Mouse (Mus musculus) kidney, postnatal 0 days (tissue): ENCODE results near the gene Cabin1. TPM values are rescaled to one million over a fixed set of nuclear protein-coding genes. Genes with fewer than 3 reads are reported as not detected.
A peak's percentile ranks its signal among the peaks of the same experiment; 100 is the strongest.

Experiments
- ATAC-seq: fragments of 200-750 bp; cut with Nextera tagmentation; replicated peaks from 2 replicates; pipeline ENCODE4 v1.8.0; 2017; ENCODE audit warnings: low read depth, moderate number of reproducible peaks, moderate TSS enrichment, moderate library complexity; ENCODE audit not compliant: low FRiP score
- DNase-seq: peaks from one replicate; pipeline ENCODE4 v3.0.0-alpha.2; 2016; ENCODE audit warnings: low spot score
- H3K27ac ChIP-seq: fragments of 300-500 bp; sonication (generic); 2 replicates; pipeline ENCODE4 v1.5.1; 2014; ENCODE audit warnings: mild to moderate bottlenecking
- H3K27me3 ChIP-seq: fragments of 300-500 bp; sonication (generic); 2 replicates; pipeline ENCODE4 v1.6.1; 2014; ENCODE audit warnings: low read length, mixed read lengths; ENCODE audit not compliant: insufficient read depth
- H3K36me3 ChIP-seq: fragments of 300-500 bp; sonication (generic); 2 replicates; pipeline ENCODE4 v1.6.1; 2014; ENCODE audit warnings: low read length, mixed read lengths; ENCODE audit not compliant: insufficient read depth
- H3K4me1 ChIP-seq: fragments of 300-500 bp; sonication (generic); replicated peaks from 2 replicates; pipeline ENCODE4 v1.6.1; 2014; ENCODE audit warnings: antibody characterized with exemption, low read length, mixed read lengths; ENCODE audit not compliant: insufficient read depth
- H3K4me2 ChIP-seq: fragments of 300-500 bp; sonication (generic); 2 replicates; pipeline ENCODE4 v1.6.1; 2014; ENCODE audit warnings: mild to moderate bottlenecking, low read length, moderate library complexity, mixed read lengths
- H3K4me3 ChIP-seq: fragments of 300-500 bp; sonication (generic); replicated peaks from 2 replicates; pipeline ENCODE4 v1.5.1; 2014; ENCODE audit warnings: low read depth, low read length
- H3K9ac ChIP-seq: fragments of 300-500 bp; sonication (generic); 2 replicates; pipeline ENCODE4 v1.6.1; 2014; ENCODE audit warnings: low read depth, low read length
- H3K9me3 ChIP-seq: fragments of 300-500 bp; sonication (generic); replicated peaks from 2 replicates; pipeline ENCODE4 v1.6.1; 2016; ENCODE audit warnings: low read length, inconsistent platforms, mixed read lengths
- CTCF ChIP-seq: IDR thresholded peaks from 2 replicates; pipeline ENCODE4 v1.5.1; 2016; ENCODE audit warnings: antibody characterized with exemption, low read depth, mild to moderate bottlenecking, moderate library complexity
- whole genome bisulfite sequencing: fragments of 180-500 bp; shearing (Covaris S2); extraction: QIAGEN DNeasy Blood & Tissue Kit; methylation state at CpG from one replicate; pipeline ENCODE4 v1.1.7; 2014; 5-methylcytosine and 5-hydroxymethylcytosine counted together
- polyA plus RNA-seq: library from polyadenylated mRNA; unstranded; fragments of >200 nt; fragmentation: Nextera tagmentation; extraction: Ambion mirVana; gene quantifications from 2 replicates; pipeline ENCODE4 v1.2.1, GENCODE M21; 2015

The Cabin1 gene
- polyA plus RNA-seq, 1 experiment from 2014 or later: 24.0 TPM

DNA sequence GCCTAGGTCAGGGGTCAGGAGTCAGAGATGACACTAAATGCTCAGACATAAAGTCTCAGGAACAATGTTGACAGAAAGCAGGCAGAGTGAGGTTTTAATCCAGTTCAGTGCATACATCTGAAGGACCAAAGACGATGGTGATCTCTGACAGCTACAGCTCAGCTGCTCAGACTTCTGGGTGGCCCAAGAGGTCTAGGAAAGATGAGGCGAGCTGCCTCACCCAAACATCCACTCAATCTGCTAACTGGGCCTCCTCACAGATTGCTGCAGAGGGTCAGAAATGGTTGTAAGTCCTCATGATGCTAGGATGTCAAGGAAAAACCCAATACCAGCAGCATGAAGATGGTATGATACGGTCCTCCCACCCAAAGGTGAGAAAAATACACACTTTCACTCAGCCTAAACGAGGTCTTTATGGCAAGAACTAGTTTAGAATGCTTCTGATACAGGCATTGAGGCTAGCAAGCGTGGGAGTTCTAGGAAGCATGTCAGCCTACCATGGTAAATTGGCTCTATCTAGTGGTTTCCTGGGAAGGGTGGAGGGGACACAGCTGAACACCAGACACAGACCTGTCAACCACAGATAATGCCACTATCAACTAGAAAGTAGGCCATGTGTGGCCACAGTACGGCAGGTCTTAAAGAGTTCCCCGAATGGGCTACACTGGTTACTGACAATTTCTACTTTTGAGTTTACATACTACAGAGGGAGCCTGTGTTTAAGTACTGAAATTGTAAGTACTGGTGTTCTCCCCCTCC lies 67.4 kb downstream of the Cabin1 start:
- no peak overlapping the region for H3K27ac ChIP-seq
- no peaks in the 10 kb centered on the region for H3K4me1 ChIP-seq
- no peaks in the 10 kb centered on the region for H3K27me3 ChIP-seq
- DNase-seq: no peak
- TF ChIP-seq CTCF: no peak
- H3K9ac ChIP-seq: no peak overlapping the region
- H3K9me3 ChIP-seq: no peaks in the 10 kb centered on the region
- no peak overlapping the region for H3K4me2 ChIP-seq
- peaks cover 58% of the 10 kb centered on the region for H3K36me3 ChIP-seq
- ATAC-seq: no peak
- no peak overlapping the region for H3K4me3 ChIP-seq
- WGBS: 87% methylated on average over 7 of the region's 7 CpGs

DNA sequence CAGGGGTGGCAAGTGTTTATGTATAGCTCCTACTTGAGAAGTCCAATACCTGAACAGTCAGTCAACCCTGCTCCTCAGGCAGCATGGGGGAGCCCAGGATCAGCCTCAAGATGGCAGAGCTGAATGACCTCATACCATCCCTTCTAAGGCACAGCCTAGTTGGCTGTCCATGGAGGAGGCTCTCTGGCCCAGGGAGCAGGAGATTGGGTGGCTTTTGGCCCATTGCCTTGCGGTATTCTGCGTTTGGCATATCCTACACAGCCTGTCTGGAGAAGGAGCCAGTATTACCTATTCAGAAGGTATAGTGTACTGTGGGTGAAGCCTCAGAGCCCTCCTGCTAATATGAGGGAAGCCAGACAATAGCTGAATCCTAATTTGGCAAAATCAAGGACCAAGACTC lies 68.6 kb downstream of the Cabin1 start:
- Histone ChIP-seq H3K36me3 (peaks cover 55% of the 10 kb centered on the region), H3K27me3 (no peaks in the 10 kb centered on the region), H3K4me2 (no peak overlapping the region), H3K9me3 (no peaks in the 10 kb centered on the region), H3K4me1 (no peaks in the 10 kb centered on the region), H3K9ac (no peak overlapping the region), H3K4me3 (no peak overlapping the region), H3K27ac (no peak overlapping the region)
- ATAC-seq (no peak), DNase-seq (no peak)
- no peak for TF ChIP-seq CTCF
- WGBS: 100% methylated on average over 2 of the region's 2 CpGs

DNA sequence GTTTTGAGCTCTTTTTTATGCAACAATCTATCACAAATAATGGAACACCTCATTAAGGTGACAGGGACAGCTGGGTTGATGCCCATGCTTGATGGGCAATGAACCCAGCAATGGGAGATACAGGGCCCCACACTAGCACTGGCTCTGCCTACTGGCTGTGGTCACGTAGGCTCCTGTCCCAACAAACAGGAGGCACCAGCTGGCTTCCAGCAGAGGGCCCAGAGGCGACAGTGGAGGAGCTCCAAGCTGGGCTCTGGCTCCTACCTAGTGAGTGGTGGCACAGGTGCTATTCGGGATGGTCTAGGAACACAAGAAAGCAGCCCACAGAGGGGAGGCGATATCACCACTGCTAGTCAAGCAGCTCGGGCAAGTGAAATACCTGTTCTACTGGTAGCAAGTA lies 69.1 kb downstream of the Cabin1 start:
- Histone ChIP-seq H3K27ac (no peak overlapping the region), H3K9ac (no peak overlapping the region), H3K4me3 (no peak overlapping the region), H3K36me3 (peaks cover 54% of the 10 kb centered on the region), H3K27me3 (no peaks in the 10 kb centered on the region), H3K9me3 (no peaks in the 10 kb centered on the region), H3K4me2 (no peak overlapping the region), H3K4me1 (no peaks in the 10 kb centered on the region)
- DNase-seq: no peak
- 91% methylated on average over 5 of the region's 5 CpGs for WGBS
- ATAC-seq: no peak
- TF ChIP-seq CTCF: no peak

DNA sequence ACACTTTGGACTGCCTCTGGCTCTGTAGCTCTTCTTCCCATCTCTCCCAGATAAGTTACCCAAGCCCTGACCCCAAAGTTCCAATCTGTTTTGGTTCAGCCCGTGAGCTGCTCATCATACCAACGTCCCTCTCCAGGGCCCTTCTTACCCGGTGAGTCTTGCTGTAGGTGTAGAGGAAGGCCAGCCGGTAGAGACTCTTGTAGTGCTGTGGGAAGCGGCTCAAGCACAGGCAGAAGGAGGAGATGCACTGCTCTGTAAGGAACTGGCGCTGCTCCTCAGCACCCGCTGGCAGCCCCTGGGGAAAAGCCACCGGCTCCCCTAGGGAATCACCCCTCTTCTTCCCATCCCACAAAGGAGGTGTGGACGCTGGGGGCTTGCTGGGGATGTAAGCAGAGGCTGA lies 69.6 kb downstream of the Cabin1 start:
- H3K36me3 ChIP-seq: peaks cover 50% of the 10 kb centered on the region
- no peak overlapping the region for H3K4me2 ChIP-seq
- H3K9ac ChIP-seq: no peak overlapping the region
- DNase-seq (no peak), ATAC-seq (no peak)
- WGBS: 83% methylated on average over 9 of the region's 9 CpGs
- no peak overlapping the region for H3K4me3 ChIP-seq
- H3K4me1 ChIP-seq: no peaks in the 10 kb centered on the region
- H3K27me3 ChIP-seq: no peaks in the 10 kb centered on the region
- no peaks in the 10 kb centered on the region for H3K9me3 ChIP-seq
- no peak for TF ChIP-seq CTCF
- no peak overlapping the region for H3K27ac ChIP-seq

DNA sequence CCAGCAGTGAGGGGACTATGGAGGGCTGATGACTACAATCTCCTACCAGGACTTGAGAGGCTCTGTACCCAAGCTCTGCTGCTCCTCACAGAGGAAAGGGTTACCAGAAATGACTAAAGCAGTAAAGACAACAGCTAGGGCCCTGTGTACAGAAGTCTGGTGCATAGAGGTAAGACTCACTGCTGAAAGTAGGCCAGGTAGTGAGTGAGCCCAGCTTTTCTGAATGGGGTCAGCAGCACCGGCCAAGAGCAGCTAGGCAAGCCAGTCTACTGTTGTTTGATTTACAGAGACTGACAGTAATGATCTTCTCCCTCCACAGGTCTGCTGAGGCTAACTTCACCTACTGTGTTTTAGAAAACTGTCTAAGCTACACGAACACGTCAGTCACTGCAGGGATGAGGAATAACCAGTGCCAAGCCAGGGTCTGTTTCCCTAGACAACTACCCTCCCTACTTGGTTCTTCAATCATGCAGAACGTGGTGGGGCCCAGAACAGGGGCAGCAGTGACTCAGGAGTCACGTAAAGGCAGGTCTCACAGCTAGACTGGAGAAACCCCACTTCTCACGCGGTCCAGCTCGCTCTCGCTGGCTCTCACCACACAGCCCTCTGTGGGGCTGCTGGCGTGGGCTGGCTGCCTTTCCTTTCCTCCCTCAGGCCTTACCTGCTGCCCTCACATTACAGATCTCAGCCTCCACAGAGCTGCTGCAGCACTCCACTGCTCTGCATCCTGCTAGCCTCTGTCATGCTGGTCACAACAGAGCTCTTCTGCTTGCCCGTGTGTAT lies 70.5 kb downstream of the Cabin1 start:
- Histone ChIP-seq H3K4me2 (no peak overlapping the region), H3K27ac (peak overlapping the region; percentile 47; the same call in 1 of the 2 replicates), H3K9ac (0 out of 2 replicates have a peak overlapping the region, but pooled peaks have one; percentile 8), H3K36me3 (peaks cover 44% of the 10 kb centered on the region), H3K9me3 (no peaks in the 10 kb centered on the region), H3K27me3 (no peaks in the 10 kb centered on the region), H3K4me3 (no peak overlapping the region), H3K4me1 (no peaks in the 10 kb centered on the region)
- ATAC-seq (peak; percentile 71), DNase-seq (peak; percentile 50)
- TF ChIP-seq CTCF: no peak
- WGBS: 47% methylated on average over 11 of the region's 11 CpGs

DNA sequence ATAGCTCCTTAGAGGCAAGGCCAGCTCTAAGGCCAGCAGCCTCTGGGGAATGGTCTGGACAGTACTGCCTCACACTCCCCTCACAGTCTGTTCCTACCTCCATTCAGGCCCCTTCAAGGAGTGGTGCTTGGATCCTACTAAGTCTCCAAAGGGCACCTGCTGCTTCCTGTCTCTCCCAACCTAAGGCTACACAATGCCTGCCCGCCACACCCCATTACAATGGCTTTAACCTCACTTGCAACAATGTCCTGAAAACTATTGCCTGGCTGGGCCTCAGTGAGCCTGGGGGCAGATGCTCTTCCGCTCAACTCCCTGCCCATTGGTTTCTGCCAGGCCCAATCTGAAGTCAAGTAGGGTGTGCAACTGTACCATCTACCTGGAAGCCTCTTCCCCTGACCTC lies 75.5 kb downstream of the Cabin1 start:
- ATAC-seq (no peak), DNase-seq (no peak)
- 94% methylated on average over 2 of the region's 2 CpGs for WGBS
- Histone ChIP-seq H3K9ac (no peak overlapping the region), H3K4me2 (no peak overlapping the region), H3K9me3 (no peaks in the 10 kb centered on the region), H3K4me3 (no peak overlapping the region), H3K4me1 (no peaks in the 10 kb centered on the region), H3K27ac (no peak overlapping the region), H3K36me3 (peaks cover 25% of the 10 kb centered on the region), H3K27me3 (no peaks in the 10 kb centered on the region)
- TF ChIP-seq CTCF: no peak
